Mouse (Mus musculus): ENCODE results near the gene Slain1. TPM values are rescaled to one million over a fixed set of nuclear protein-coding genes. Genes with fewer than 3 reads are reported as not detected.
A peak's percentile ranks its signal among the peaks of the same experiment; 100 is the strongest.
"Not testable (repeated sequence)": the region's sequence is repeated elsewhere in the genome, so short reads cannot be mapped to it uniquely, and the experiment has no call there.

Gene Slain1
- polyA plus RNA-seq, 1 experiment from 2014 or later = 2.4 TPM

DNA sequence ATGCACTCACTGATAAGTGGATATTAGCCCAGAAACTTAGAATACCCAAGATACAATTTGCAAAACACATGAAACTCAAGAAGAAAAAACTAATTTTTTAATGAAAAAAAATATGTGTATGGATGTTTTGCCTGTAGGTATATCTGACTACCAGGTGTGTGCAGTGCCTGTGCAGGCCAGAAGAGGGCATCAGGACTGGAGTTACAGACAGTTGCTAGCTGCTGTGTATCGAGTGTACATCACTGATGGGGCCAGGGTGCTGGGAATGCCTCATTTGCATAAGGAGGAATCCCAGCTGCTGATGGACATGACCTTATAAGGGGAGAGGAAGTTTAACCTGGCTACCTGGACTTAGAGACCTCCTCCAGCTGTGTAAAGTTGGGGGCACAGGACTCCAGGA is 82.6 kb downstream of the Slain1 start:
- ATAC-seq (ENCODE audit: insufficient number of reproducible peaks, insufficient read depth, low FRiP score, low read depth) = no peak
- Histone ChIP-seq H3K9ac (replicated peaks; ENCODE audit: low read depth, low read length) (no peak overlapping the region), H3K36me3 (ENCODE audit: control insufficient read depth, insufficient read depth, low read length) (no peaks in the 10 kb centered on the region), H3K9me3 (ENCODE audit: control insufficient read depth, low read depth, low read length) (no peaks in the 10 kb centered on the region), H3K4me1 (ENCODE audit: control insufficient read depth, insufficient read depth, low read length) (no peaks in the 10 kb centered on the region), H3K4me2 (replicated peaks; ENCODE audit: low read depth, low read length) (no peak overlapping the region), H3K27ac (ENCODE audit: low read length) (no peak overlapping the region), H3K27me3 (ENCODE audit: control insufficient read depth, insufficient read depth, low read length) (no peaks in the 10 kb centered on the region), H3K4me3 (ENCODE audit: low read depth, low read length) (no peak overlapping the region)
- 61% methylated on average over 1 of the region's 1 CpGs for WGBS

DNA sequence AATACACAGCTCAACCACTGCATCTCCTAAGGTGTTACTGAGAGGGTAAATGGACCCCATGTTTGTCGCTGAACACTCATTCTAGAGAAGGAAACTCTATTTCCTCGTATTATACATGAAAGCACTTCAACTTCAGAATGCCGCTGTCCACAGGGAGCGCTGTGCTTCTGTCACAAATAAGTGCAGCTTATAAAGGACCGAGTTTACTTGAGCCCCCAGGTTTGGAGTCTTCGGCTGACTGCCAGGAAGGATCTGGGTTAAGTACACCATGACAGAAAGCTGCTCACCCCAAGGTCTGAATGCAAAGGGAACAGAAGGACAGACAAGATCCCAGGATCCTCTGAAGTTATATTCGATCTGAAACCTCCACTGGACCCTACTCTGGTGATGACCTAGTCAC is 91.2 kb downstream of the Slain1 start:
- H3K9me3 ChIP-seq (ENCODE audit: control insufficient read depth, low read depth, low read length) = no peaks in the 10 kb centered on the region
- H3K4me3 ChIP-seq (ENCODE audit: low read depth, low read length) = no peak overlapping the region
- no peaks in the 10 kb centered on the region for H3K36me3 ChIP-seq (ENCODE audit: control insufficient read depth, insufficient read depth, low read length)
- no peak overlapping the region for H3K9ac ChIP-seq (replicated peaks; ENCODE audit: low read depth, low read length)
- H3K27ac ChIP-seq (ENCODE audit: low read length) = no peak overlapping the region
- 88% methylated on average over 7 of the region's 7 CpGs for WGBS
- H3K4me1 ChIP-seq (ENCODE audit: control insufficient read depth, insufficient read depth, low read length) = no peaks in the 10 kb centered on the region
- ATAC-seq (ENCODE audit: insufficient number of reproducible peaks, insufficient read depth, low FRiP score, low read depth) = no peak
- no peaks in the 10 kb centered on the region for H3K27me3 ChIP-seq (ENCODE audit: control insufficient read depth, insufficient read depth, low read length)
- no peak overlapping the region for H3K4me2 ChIP-seq (replicated peaks; ENCODE audit: low read depth, low read length)

DNA sequence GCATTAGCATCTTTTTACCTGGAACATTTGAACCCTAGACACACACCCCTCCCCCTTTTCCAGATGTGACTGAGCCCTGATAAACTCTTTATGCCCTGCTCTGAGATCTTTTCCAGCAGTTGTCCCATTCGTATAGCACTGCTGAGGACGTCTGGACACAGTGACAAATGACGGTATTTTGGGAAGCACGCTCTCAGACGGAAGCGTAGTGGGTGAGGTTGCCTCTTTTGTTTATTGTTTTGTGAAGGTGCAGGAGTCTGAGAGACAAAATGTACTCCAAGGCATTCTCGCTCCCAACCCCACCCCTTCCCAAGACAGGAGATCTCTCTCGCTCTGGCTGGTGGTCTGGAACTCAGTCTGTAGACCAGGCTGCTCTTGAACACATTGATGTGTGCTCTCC is 92.1 kb downstream of the Slain1 start:
- WGBS = 55% methylated on average over 8 of the region's 8 CpGs
- no peaks in the 10 kb centered on the region for H3K4me1 ChIP-seq (ENCODE audit: control insufficient read depth, insufficient read depth, low read length)
- H3K9me3 ChIP-seq (ENCODE audit: control insufficient read depth, low read depth, low read length) = no peaks in the 10 kb centered on the region
- H3K36me3 ChIP-seq (ENCODE audit: control insufficient read depth, insufficient read depth, low read length) = no peaks in the 10 kb centered on the region
- no peak for ATAC-seq (ENCODE audit: insufficient number of reproducible peaks, insufficient read depth, low FRiP score, low read depth)
- H3K4me3 ChIP-seq (ENCODE audit: low read depth, low read length) = no peak overlapping the region
- H3K4me2 ChIP-seq (replicated peaks; ENCODE audit: low read depth, low read length) = no peak overlapping the region
- no peak overlapping the region for H3K27ac ChIP-seq (ENCODE audit: low read length)
- H3K27me3 ChIP-seq (ENCODE audit: control insufficient read depth, insufficient read depth, low read length) = no peaks in the 10 kb centered on the region
- no peak overlapping the region for H3K9ac ChIP-seq (replicated peaks; ENCODE audit: low read depth, low read length)

DNA sequence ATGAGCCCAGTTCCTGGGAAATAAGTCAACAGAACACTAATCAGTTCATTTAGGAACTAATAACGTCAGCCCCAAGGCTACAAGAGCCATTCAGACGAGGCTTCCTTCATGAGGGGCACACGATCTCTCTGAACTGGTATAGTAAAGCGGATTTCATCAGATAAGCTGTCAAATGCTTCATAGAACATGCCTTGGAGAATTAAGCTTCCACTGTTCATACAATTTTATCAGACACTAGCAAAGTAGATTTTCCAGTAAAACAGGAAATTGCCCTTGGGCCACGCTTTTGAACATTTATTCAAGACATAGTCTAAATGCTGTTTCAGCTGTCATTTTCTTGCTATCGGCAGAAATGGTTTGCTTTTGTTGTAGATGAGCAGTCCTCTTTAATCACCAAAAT is 97.3 kb downstream of the Slain1 start:
- 44% methylated on average over 6 of the region's 6 CpGs for WGBS

DNA sequence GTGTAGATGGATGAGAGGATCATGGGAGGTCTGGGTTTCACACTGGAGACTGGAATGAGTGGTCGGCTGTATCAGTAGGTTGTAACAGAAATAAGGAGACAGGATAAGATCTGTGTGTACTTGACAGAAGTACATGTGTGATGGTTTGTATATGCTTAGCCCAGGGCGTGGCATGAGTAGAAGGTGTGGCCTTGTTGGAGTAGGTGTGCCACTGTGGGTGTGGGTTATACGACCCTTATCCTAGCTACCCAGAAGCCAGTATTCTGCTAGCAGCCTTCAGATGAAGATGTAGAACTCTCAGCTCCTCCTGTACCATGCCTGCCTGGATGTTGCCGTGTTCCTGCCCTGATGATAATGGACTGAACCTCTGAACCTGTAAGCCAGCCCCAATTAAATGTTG is 100.6 kb downstream of the Slain1 start:
- H3K27ac ChIP-seq (ENCODE audit: low read length); H3K4me1 ChIP-seq (ENCODE audit: control insufficient read depth, insufficient read depth, low read length); H3K36me3 ChIP-seq (ENCODE audit: control insufficient read depth, insufficient read depth, low read length); H3K4me3 ChIP-seq (ENCODE audit: low read depth, low read length); H3K9me3 ChIP-seq (ENCODE audit: control insufficient read depth, low read depth, low read length); H3K4me2 ChIP-seq (replicated peaks; ENCODE audit: low read depth, low read length); H3K9ac ChIP-seq (replicated peaks; ENCODE audit: low read depth, low read length); ATAC-seq (ENCODE audit: insufficient number of reproducible peaks, insufficient read depth, low FRiP score, low read depth); H3K27me3 ChIP-seq (ENCODE audit: control insufficient read depth, insufficient read depth, low read length): not testable (repeated sequence)
- WGBS = 94% methylated on average over 4 of the region's 4 CpGs

More for the DNA sequence above, 97.3 kb downstream of the Slain1 start:
- Histone ChIP-seq H3K27me3 (ENCODE audit: control insufficient read depth, insufficient read depth, low read length) (no peaks in the 10 kb centered on the region), H3K9me3 (ENCODE audit: control insufficient read depth, low read depth, low read length) (no peaks in the 10 kb centered on the region), H3K9ac (replicated peaks; ENCODE audit: low read depth, low read length) (no peak overlapping the region), H3K36me3 (ENCODE audit: control insufficient read depth, insufficient read depth, low read length) (no peaks in the 10 kb centered on the region), H3K4me2 (replicated peaks; ENCODE audit: low read depth, low read length) (no peak overlapping the region), H3K4me3 (ENCODE audit: low read depth, low read length) (no peak overlapping the region), H3K27ac (ENCODE audit: low read length) (no peak overlapping the region), H3K4me1 (ENCODE audit: control insufficient read depth, insufficient read depth, low read length) (no peaks in the 10 kb centered on the region)
- peak; percentile 49; the same call in 1 of the 2 replicates for ATAC-seq (ENCODE audit: insufficient number of reproducible peaks, insufficient read depth, low FRiP score, low read depth)

- Histone ChIP-seq H3K9ac (replicated peaks; ENCODE audit: low read depth, low read length) (no peak overlapping the region), H3K4me3 (ENCODE audit: low read depth, low read length) (no peak overlapping the region), H3K4me1 (ENCODE audit: control insufficient read depth, insufficient read depth, low read length) (0 out of 2 replicates have a peak, but pooled peaks cover 3% of the 10 kb centered on the region), H3K4me2 (replicated peaks; ENCODE audit: low read depth, low read length) (no peak overlapping the region), H3K27ac (ENCODE audit: low read length) (no peak overlapping the region), H3K36me3 (ENCODE audit: control insufficient read depth, insufficient read depth, low read length) (no peaks in the 10 kb centered on the region), H3K9me3 (ENCODE audit: control insufficient read depth, low read depth, low read length) (no peaks in the 10 kb centered on the region), H3K27me3 (ENCODE audit: control insufficient read depth, insufficient read depth, low read length) (no peaks in the 10 kb centered on the region)
- no peak for ATAC-seq (ENCODE audit: insufficient number of reproducible peaks, insufficient read depth, low FRiP score, low read depth)
These were observed 101.4 kb downstream of the Slain1 start for GRCm38 (mm10) chr14:103751384-103751783.

DNA sequence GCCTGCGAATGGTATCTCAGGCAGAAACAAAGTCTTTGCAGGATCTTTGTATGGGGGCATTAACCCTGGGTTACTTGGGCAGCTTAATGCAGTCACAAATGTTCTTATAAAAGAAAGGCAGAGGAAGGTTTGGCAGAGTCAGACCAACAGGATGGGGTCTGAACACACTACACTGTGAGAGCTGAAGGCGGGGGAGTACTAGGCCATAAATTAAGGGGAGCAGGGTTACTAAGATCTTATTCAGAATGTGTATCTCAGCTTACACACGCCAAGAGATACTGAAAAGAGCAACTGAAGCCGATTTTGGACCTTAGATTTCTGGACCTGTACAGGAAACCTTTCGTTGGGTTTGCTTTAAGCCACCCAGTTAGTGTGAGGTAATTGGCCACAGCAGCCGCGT is 102.7 kb downstream of the Slain1 start:
- Histone ChIP-seq H3K27me3 (ENCODE audit: control insufficient read depth, insufficient read depth, low read length) (no peaks in the 10 kb centered on the region), H3K36me3 (ENCODE audit: control insufficient read depth, insufficient read depth, low read length) (no peaks in the 10 kb centered on the region), H3K4me3 (ENCODE audit: low read depth, low read length) (no peak overlapping the region), H3K4me1 (ENCODE audit: control insufficient read depth, insufficient read depth, low read length) (0 out of 2 replicates have a peak, but pooled peaks cover 3% of the 10 kb centered on the region), H3K4me2 (replicated peaks; ENCODE audit: low read depth, low read length) (no peak overlapping the region), H3K9ac (replicated peaks; ENCODE audit: low read depth, low read length) (no peak overlapping the region), H3K9me3 (ENCODE audit: control insufficient read depth, low read depth, low read length) (no peaks in the 10 kb centered on the region), H3K27ac (ENCODE audit: low read length) (no peak overlapping the region; the same call in 1 of the 2 replicates)
- ATAC-seq (ENCODE audit: insufficient number of reproducible peaks, insufficient read depth, low FRiP score, low read depth) = no peak
- 90% methylated on average over 7 of the region's 7 CpGs for WGBS

GRCm38 (mm10) chr14:103754041-103754440 is 104.0 kb downstream of the Slain1 start:
- ATAC-seq (ENCODE audit: insufficient number of reproducible peaks, insufficient read depth, low FRiP score, low read depth) = no peak; the same call in 1 of the 2 replicates
- Histone ChIP-seq H3K27me3 (ENCODE audit: control insufficient read depth, insufficient read depth, low read length) (no peaks in the 10 kb centered on the region), H3K27ac (ENCODE audit: low read length) (peak overlapping the region; percentile 77), H3K4me2 (replicated peaks; ENCODE audit: low read depth, low read length) (no peak overlapping the region), H3K9ac (replicated peaks; ENCODE audit: low read depth, low read length) (no peak overlapping the region), H3K4me3 (ENCODE audit: low read depth, low read length) (no peak overlapping the region), H3K4me1 (ENCODE audit: control insufficient read depth, insufficient read depth, low read length) (0 out of 2 replicates have a peak, but pooled peaks cover 3% of the 10 kb centered on the region), H3K36me3 (ENCODE audit: control insufficient read depth, insufficient read depth, low read length) (no peaks in the 10 kb centered on the region), H3K9me3 (ENCODE audit: control insufficient read depth, low read depth, low read length) (no peaks in the 10 kb centered on the region)
- 49% methylated on average over 7 of the region's 7 CpGs for WGBS

DNA sequence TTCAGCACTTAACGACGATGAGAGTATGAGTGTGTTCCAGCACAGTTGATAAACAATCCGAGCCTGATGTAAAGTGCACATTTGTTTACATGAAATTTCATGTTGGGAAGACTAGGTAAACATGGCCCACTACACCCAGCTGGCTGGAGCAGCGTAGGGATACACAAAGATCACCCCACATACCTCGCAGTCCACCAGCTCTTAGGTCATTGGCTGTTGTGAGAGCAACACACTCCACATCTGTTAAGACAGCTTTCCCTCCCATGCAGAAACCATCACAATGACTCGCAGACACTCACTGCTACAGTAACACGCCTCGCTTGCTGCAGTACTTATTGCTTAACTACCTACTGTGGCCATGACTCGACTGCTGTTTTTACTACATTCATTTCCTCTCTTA is 104.4 kb downstream of the Slain1 start:
- H3K9me3 ChIP-seq (ENCODE audit: control insufficient read depth, low read depth, low read length) = no peaks in the 10 kb centered on the region
- no peak overlapping the region for H3K4me2 ChIP-seq (replicated peaks; ENCODE audit: low read depth, low read length)
- H3K9ac ChIP-seq (replicated peaks; ENCODE audit: low read depth, low read length) = no peak overlapping the region
- H3K4me3 ChIP-seq (ENCODE audit: low read depth, low read length) = no peak overlapping the region
- no peaks in the 10 kb centered on the region for H3K27me3 ChIP-seq (ENCODE audit: control insufficient read depth, insufficient read depth, low read length)
- 0 out of 2 replicates have a peak, but pooled peaks cover 3% of the 10 kb centered on the region for H3K4me1 ChIP-seq (ENCODE audit: control insufficient read depth, insufficient read depth, low read length)
- H3K27ac ChIP-seq (ENCODE audit: low read length) = peak overlapping the region; percentile 77; the same call in 1 of the 2 replicates
- no peaks in the 10 kb centered on the region for H3K36me3 ChIP-seq (ENCODE audit: control insufficient read depth, insufficient read depth, low read length)
- 43% methylated on average over 9 of the region's 9 CpGs for WGBS
- ATAC-seq (ENCODE audit: insufficient number of reproducible peaks, insufficient read depth, low FRiP score, low read depth) = peak; percentile 72; the same call in 1 of the 2 replicates
